Mouse (Mus musculus) lung, embryonic 16.5 days (tissue): Measurements from ENCODE around the gene Hs3st1. TPM values are rescaled to one million over a fixed set of nuclear protein-coding genes. Genes with fewer than 3 reads are reported as not detected.

Experiments
- ATAC-seq: fragments of 200-750 bp; cut with Nextera tagmentation; 2 replicates; pipeline ENCODE4 v1.8.0; 2017; ENCODE audit warnings: low read depth, mild to moderate bottlenecking, moderate library complexity
- H3K27ac ChIP-seq: fragments of 300-500 bp; sonication (generic); 2 replicates; pipeline ENCODE4 v1.5.1; 2014; ENCODE audit warnings: mild to moderate bottlenecking, control low read depth, low read length
- H3K27me3 ChIP-seq: fragments of 300-500 bp; sonication (generic); 2 replicates; pipeline ENCODE4 v1.6.1; 2014; ENCODE audit warnings: low read depth, low read length, mixed read lengths; ENCODE audit not compliant: control insufficient read depth, insufficient read depth
- H3K36me3 ChIP-seq: fragments of 300-500 bp; sonication (generic); 2 replicates; pipeline ENCODE4 v1.6.1; 2014; ENCODE audit warnings: low read length; ENCODE audit not compliant: control insufficient read depth, insufficient read depth
- H3K4me1 ChIP-seq: fragments of 300-500 bp; sonication (generic); replicated peaks from 2 replicates; pipeline ENCODE4 v1.6.1; 2014; ENCODE audit warnings: low read length, mixed read lengths; ENCODE audit not compliant: control insufficient read depth, insufficient read depth
- H3K4me2 ChIP-seq: fragments of 300-500 bp; sonication (generic); 2 replicates; pipeline ENCODE4 v1.6.1; 2014; ENCODE audit warnings: low read depth, low read length, control low read depth
- H3K4me3 ChIP-seq: fragments of 300-500 bp; sonication (generic); 2 replicates; pipeline ENCODE4 v1.5.1; 2014; ENCODE audit warnings: mild to moderate bottlenecking, low read length, control low read depth
- H3K9ac ChIP-seq: fragments of 300-500 bp; sonication (generic); 2 replicates; pipeline ENCODE4 v1.6.1; 2014; ENCODE audit warnings: low read length, control low read depth
- H3K9me3 ChIP-seq: fragments of 300-500 bp; sonication (generic); 2 replicates; pipeline ENCODE4 v1.6.1; 2016; ENCODE audit warnings: low read length; ENCODE audit not compliant: control insufficient read depth
- WGBS: fragments of 180-500 bp; shearing (Covaris S2); extraction: QIAGEN DNeasy Blood & Tissue Kit; methylation state at CpG from one replicate; pipeline ENCODE4 v1.1.7; 2014; 5-methylcytosine and 5-hydroxymethylcytosine counted together
- polyA plus RNA-seq: library from polyadenylated mRNA; unstranded; fragments of >200 nt; fragmentation: Nextera tagmentation; extraction: Ambion mirVana; gene quantifications from 2 replicates; pipeline ENCODE4 v1.2.1, GENCODE M21; 2015

Hs3st1 gene
- polyA plus RNA-seq, 1 experiment from 2014 or later: 3.0 TPM

- Histone ChIP-seq H3K27me3 (no peaks in the 10 kb centered on the region), H3K4me2 (no peak overlapping the region), H3K27ac (no peak overlapping the region), H3K9ac (no peak overlapping the region), H3K9me3 (no peaks in the 10 kb centered on the region), H3K36me3 (no peaks in the 10 kb centered on the region), H3K4me3 (no peak overlapping the region), H3K4me1 (no peaks in the 10 kb centered on the region)
- ATAC-seq: no peak
- WGBS: 89% methylated on average over 2 of the region's 2 CpGs
These were observed 18.4 kb downstream of the Hs3st1 start for GRCm38 (mm10) chr5:39736843-39737242.

- no peak overlapping the region for H3K9ac ChIP-seq
- no peak overlapping the region for H3K27ac ChIP-seq
- H3K4me1 ChIP-seq: no peaks in the 10 kb centered on the region
- no peak overlapping the region for H3K4me2 ChIP-seq
- H3K36me3 ChIP-seq: no peaks in the 10 kb centered on the region
- H3K9me3 ChIP-seq: no peaks in the 10 kb centered on the region
- ATAC-seq: no peak
- H3K4me3 ChIP-seq: no peak overlapping the region
- no peaks in the 10 kb centered on the region for H3K27me3 ChIP-seq
- WGBS: 66% methylated on average over 1 of the region's 1 CpGs
These were observed 21.4 kb downstream of the Hs3st1 start for GRCm38 (mm10) chr5:39733750-39734443.

GRCm38 (mm10) chr5:39733013-39733749, 22.1 kb downstream of the Hs3st1 start:
- Histone ChIP-seq H3K9ac (no peak overlapping the region), H3K27ac (no peak overlapping the region), H3K36me3 (no peaks in the 10 kb centered on the region), H3K4me2 (no peak overlapping the region), H3K4me3 (no peak overlapping the region), H3K4me1 (no peaks in the 10 kb centered on the region), H3K9me3 (no peaks in the 10 kb centered on the region), H3K27me3 (no peaks in the 10 kb centered on the region)
- 20% methylated on average over 5 of the region's 5 CpGs for WGBS
- ATAC-seq: no peak

GRCm38 (mm10) chr5:39715694-39716550, 39.4 kb downstream of the Hs3st1 start:
- 64% methylated on average over 13 of the region's 13 CpGs for WGBS
- no peak overlapping the region for H3K4me2 ChIP-seq
- H3K27ac ChIP-seq: no peak overlapping the region
- no peak for ATAC-seq
- no peaks in the 10 kb centered on the region for H3K9me3 ChIP-seq
- H3K9ac ChIP-seq: no peak overlapping the region
- no peaks in the 10 kb centered on the region for H3K36me3 ChIP-seq
- no peaks in the 10 kb centered on the region for H3K27me3 ChIP-seq
- H3K4me3 ChIP-seq: no peak overlapping the region
- H3K4me1 ChIP-seq: peaks cover 6% of the 10 kb centered on the region; the same call in 1 of the 2 replicates

GRCm38 (mm10) chr5:39715193-39715592, 40.1 kb downstream of the Hs3st1 start:
- no peak overlapping the region for H3K4me2 ChIP-seq
- no peak overlapping the region for H3K4me3 ChIP-seq
- peaks cover 6% of the 10 kb centered on the region; the same call in 1 of the 2 replicates for H3K4me1 ChIP-seq
- no peaks in the 10 kb centered on the region for H3K9me3 ChIP-seq
- no peaks in the 10 kb centered on the region for H3K27me3 ChIP-seq
- WGBS: 59% methylated on average over 5 of the region's 5 CpGs
- no peak overlapping the region for H3K27ac ChIP-seq
- H3K36me3 ChIP-seq: no peaks in the 10 kb centered on the region
- peak; percentile 69 for ATAC-seq
- H3K9ac ChIP-seq: no peak overlapping the region

- Histone ChIP-seq H3K27me3 (no peaks in the 10 kb centered on the region), H3K36me3 (no peaks in the 10 kb centered on the region), H3K9me3 (no peaks in the 10 kb centered on the region), H3K27ac (no peak overlapping the region), H3K9ac (no peak overlapping the region), H3K4me1 (no peaks in the 10 kb centered on the region), H3K4me2 (no peak overlapping the region), H3K4me3 (no peak overlapping the region)
- no peak for ATAC-seq
- WGBS: 69% methylated on average over 3 of the region's 3 CpGs
These were observed 49.7 kb downstream of the Hs3st1 start for GRCm38 (mm10) chr5:39705539-39705938.

- WGBS: 88% methylated on average over 4 of the region's 4 CpGs
- Histone ChIP-seq H3K4me2 (no peak overlapping the region), H3K27ac (no peak overlapping the region), H3K36me3 (no peaks in the 10 kb centered on the region), H3K27me3 (no peaks in the 10 kb centered on the region), H3K9ac (no peak overlapping the region), H3K4me1 (no peaks in the 10 kb centered on the region), H3K9me3 (no peaks in the 10 kb centered on the region), H3K4me3 (no peak overlapping the region)
- no peak for ATAC-seq
These were observed 94.4 kb downstream of the Hs3st1 start for GRCm38 (mm10) chr5:39660826-39661225.

GRCm38 (mm10) chr5:39659417-39659816, 95.9 kb downstream of the Hs3st1 start:
- no peaks in the 10 kb centered on the region for H3K36me3 ChIP-seq
- no peak for ATAC-seq
- WGBS: 79% methylated on average over 2 of the region's 2 CpGs

More at GRCm38 (mm10) chr5:39659417-39659816, 95.9 kb downstream of the Hs3st1 start:
- no peaks in the 10 kb centered on the region for H3K9me3 ChIP-seq
- H3K27me3 ChIP-seq: no peaks in the 10 kb centered on the region
- no peak overlapping the region for H3K4me2 ChIP-seq
- H3K4me3 ChIP-seq: no peak overlapping the region
- H3K27ac ChIP-seq: no peak overlapping the region
- no peaks in the 10 kb centered on the region for H3K4me1 ChIP-seq
- H3K9ac ChIP-seq: no peak overlapping the region
